Mouse (Mus musculus) intestine, embryonic 15.5 days (tissue): ENCODE data around the gene Unc13b. TPM values are rescaled to one million over a fixed set of nuclear protein-coding genes. Genes with fewer than 3 reads are reported as not detected.

Experiments
- ATAC-seq: fragments of 200-750 bp; cut with Nextera tagmentation; 2 replicates; pipeline ENCODE4 v1.8.0; 2017; ENCODE audit warnings: moderate TSS enrichment, moderate library complexity
- H3K27ac ChIP-seq: fragments of 300-500 bp; sonication (generic); 2 replicates; pipeline ENCODE4 v1.5.1; 2015; ENCODE audit warnings: mild to moderate bottlenecking, inconsistent platforms
- H3K27me3 ChIP-seq: fragments of 300-500 bp; sonication (generic); replicated peaks from 2 replicates; pipeline ENCODE4 v1.6.1; 2015; ENCODE audit warnings: inconsistent platforms
- H3K36me3 ChIP-seq: fragments of 300-500 bp; sonication (generic); 2 replicates; pipeline ENCODE4 v1.6.1; 2015; ENCODE audit warnings: inconsistent platforms
- H3K4me1 ChIP-seq: fragments of 300-500 bp; sonication (generic); replicated peaks from 2 replicates; pipeline ENCODE4 v1.6.1; 2015; ENCODE audit warnings: inconsistent platforms
- H3K4me2 ChIP-seq: fragments of 300-500 bp; sonication (generic); replicated peaks from 2 replicates; pipeline ENCODE4 v1.6.1; 2015; ENCODE audit warnings: mild to moderate bottlenecking, inconsistent platforms
- H3K4me3 ChIP-seq: fragments of 300-500 bp; sonication (generic); replicated peaks from 2 replicates; pipeline ENCODE4 v1.5.1; 2015; ENCODE audit warnings: inconsistent platforms
- H3K9ac ChIP-seq: fragments of 300-500 bp; sonication (generic); 2 replicates; pipeline ENCODE4 v1.6.1; 2015; ENCODE audit warnings: inconsistent platforms
- H3K9me3 ChIP-seq: fragments of 300-500 bp; sonication (generic); 2 replicates; pipeline ENCODE4 v1.6.1; 2016; ENCODE audit warnings: inconsistent platforms
- WGBS: fragments of 180-500 bp; shearing (Covaris S2); methylation state at CpG from one replicate; pipeline ENCODE4 v1.1.7; 2015; 5-methylcytosine and 5-hydroxymethylcytosine counted together
- polyA plus RNA-seq: library from polyadenylated mRNA; unstranded; fragments of >200 nt; fragmentation: Nextera tagmentation; extraction: Ambion mirVana; gene quantifications from 2 replicates; pipeline ENCODE4 v1.2.1, GENCODE M21; 2015

Gene Unc13b
- polyA plus RNA-seq, 1 experiment from 2014 or later = 6.0 TPM

DNA sequence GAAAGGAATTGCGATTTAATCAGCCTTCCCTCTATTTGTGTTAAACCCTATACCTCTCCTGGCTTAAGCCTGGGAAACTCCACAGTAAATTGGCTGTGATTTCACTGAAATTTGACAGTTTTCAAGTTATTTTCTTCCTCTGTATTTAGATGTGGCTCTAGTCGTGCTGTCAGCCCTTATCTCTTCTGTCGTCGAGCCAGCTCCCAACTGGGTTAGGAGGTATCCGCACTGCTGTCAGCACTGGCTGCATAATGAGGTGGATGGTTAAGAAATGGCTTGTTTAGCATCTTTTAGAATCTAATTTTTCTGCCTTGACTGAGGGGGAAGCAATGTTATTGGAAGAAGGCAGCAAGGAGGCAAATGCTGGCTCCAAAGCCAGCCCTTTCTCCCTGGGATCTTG lies 148.2 kb downstream of the Unc13b start:
- Histone ChIP-seq H3K4me2 (no peak overlapping the region), H3K27me3 (no peaks in the 10 kb centered on the region), H3K4me3 (no peak overlapping the region), H3K27ac (no peak overlapping the region), H3K9me3 (no peaks in the 10 kb centered on the region), H3K4me1 (0 out of 2 replicates have a peak, but pooled peaks cover 3% of the 10 kb centered on the region), H3K36me3 (no peaks in the 10 kb centered on the region), H3K9ac (no peak overlapping the region)
- 72% methylated on average over 5 of the region's 5 CpGs for WGBS
- ATAC-seq = no peak

DNA sequence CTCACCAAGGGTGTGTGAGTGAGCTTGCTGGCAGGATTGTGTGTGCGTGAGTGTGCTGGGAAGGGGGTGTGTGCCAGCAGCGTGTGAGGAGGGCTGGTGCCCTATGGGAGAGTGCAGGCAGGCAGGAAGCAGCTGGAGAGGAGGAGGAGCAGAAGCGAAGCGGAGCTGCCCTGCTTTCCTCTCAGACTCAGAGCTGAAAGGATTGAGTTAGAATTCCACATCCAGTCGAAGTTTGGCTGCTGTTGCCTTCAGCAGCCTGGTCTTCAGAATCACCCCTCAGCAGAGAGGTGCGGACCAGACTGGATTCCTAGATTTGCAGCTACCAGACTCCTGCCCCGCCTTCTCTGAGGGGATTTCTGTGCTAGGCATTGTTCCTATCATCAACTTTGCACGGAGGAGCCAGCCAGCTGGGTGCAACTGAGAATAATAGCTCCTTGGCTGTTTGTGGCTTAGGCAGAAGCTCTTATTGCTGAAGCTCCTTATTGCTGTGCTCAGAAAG lies 150.4 kb downstream of the Unc13b start:
- H3K27ac ChIP-seq = no peak overlapping the region
- H3K4me2 ChIP-seq = peak overlapping the region; percentile 50
- ATAC-seq = peak; percentile 47; the same call in 1 of the 2 replicates
- no peaks in the 10 kb centered on the region for H3K27me3 ChIP-seq
- no peaks in the 10 kb centered on the region for H3K9me3 ChIP-seq
- H3K4me3 ChIP-seq = peak overlapping the region; percentile 9
- 0 out of 2 replicates have a peak, but pooled peaks cover 3% of the 10 kb centered on the region for H3K4me1 ChIP-seq
- WGBS = 12% methylated on average over 8 of the region's 8 CpGs
- H3K9ac ChIP-seq = peak overlapping the region; percentile 39
- no peaks in the 10 kb centered on the region for H3K36me3 ChIP-seq

DNA sequence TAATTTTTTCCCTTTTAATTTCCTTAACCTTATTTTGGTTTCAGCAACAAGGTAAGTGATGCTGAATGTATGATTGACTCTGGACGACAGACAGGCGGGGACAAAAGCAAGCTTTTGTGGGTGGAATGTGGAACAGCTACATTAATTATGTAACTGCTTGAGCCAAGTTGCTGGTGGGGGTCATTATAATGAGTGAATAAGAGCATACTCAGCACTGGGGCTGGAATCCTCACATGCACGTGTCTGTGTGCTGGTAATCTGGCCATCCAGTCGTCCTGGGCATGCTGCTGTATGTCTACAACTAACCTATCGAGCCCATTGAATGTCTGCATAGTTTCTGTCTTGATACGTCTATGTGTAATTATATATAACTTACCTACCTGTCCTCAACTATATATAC lies 150.9 kb downstream of the Unc13b start:
- no peak overlapping the region for H3K27ac ChIP-seq
- H3K36me3 ChIP-seq = no peaks in the 10 kb centered on the region
- 50% methylated on average over 6 of the region's 6 CpGs for WGBS
- no peaks in the 10 kb centered on the region for H3K27me3 ChIP-seq
- H3K9ac ChIP-seq = no peak overlapping the region
- H3K9me3 ChIP-seq = no peaks in the 10 kb centered on the region
- no peak overlapping the region for H3K4me3 ChIP-seq
- no peak for ATAC-seq
- H3K4me2 ChIP-seq = peak overlapping the region; percentile 50; the same call in 1 of the 2 replicates
- 0 out of 2 replicates have a peak, but pooled peaks cover 3% of the 10 kb centered on the region for H3K4me1 ChIP-seq

DNA sequence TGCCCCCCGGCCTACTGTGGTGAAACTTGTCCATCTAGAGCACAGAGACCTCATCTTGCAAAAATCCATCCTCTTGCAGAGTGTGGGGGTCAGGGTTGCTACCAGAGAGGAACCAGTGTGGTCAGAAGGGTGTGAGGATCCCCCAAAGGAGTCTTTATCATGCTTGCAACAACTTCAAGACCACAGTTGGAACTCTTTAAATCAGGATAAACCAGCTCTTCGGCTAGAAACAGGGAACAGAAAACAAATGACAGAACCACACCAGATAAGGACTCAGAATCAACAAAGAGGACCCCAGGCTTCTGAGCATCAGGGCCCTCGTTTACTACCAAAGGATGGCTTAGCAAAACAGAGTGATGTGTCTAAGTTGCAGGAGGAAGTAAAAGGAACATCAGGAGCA lies 157.7 kb downstream of the Unc13b start:
- Histone ChIP-seq H3K36me3 (no peaks in the 10 kb centered on the region), H3K9me3 (no peaks in the 10 kb centered on the region), H3K4me3 (no peak overlapping the region), H3K9ac (no peak overlapping the region), H3K4me1 (no peaks in the 10 kb centered on the region), H3K27me3 (no peaks in the 10 kb centered on the region), H3K4me2 (no peak overlapping the region), H3K27ac (no peak overlapping the region)
- 52% methylated on average over 3 of the region's 3 CpGs for WGBS
- ATAC-seq = no peak

DNA sequence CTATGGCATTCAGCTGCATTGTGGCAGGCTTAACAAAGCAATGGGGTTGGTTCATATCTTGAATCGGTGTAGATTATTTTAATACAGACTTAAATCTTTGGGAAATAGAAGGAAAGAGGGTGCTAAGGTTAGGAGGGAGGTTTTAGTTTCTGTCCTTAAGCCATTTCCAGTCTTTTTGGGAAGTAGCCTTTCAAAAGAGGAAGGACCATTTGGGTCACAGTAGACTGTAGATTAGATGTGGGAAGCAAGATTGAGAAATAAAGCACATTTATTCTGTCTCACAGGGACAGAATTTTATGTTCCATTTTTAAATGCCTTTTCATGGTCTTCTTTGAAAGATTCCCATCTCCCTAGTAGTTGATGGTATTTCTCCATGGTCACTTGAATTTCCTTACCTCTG lies 159.2 kb downstream of the Unc13b start:
- ATAC-seq = no peak
- Histone ChIP-seq H3K4me3 (no peak overlapping the region), H3K4me1 (no peaks in the 10 kb centered on the region), H3K27me3 (no peaks in the 10 kb centered on the region), H3K9ac (no peak overlapping the region), H3K27ac (no peak overlapping the region), H3K4me2 (no peak overlapping the region), H3K36me3 (no peaks in the 10 kb centered on the region), H3K9me3 (no peaks in the 10 kb centered on the region)
- WGBS = 90% methylated on average over 1 of the region's 1 CpGs

DNA sequence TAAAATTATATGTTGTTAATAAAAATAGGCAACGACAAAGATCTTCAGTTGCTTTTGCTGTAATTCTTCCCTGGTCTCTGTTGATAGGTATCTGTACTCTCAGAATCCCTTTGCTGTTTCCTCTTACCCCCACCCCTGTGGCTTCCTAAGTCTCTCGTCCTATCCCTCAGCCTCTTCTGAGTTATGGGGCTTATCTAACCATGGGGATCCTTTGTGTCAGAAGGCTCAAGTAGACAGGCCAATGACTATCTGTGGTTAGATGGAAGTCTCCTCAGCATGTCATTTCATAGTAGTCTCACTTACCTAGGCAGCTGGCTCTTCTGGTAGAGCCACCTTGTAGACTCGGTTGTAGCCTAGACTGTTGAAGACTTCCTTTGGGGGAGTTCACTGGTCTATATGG lies 173.1 kb downstream of the Unc13b start:
- Histone ChIP-seq H3K9ac (no peak overlapping the region), H3K9me3 (no peaks in the 10 kb centered on the region), H3K4me3 (no peak overlapping the region), H3K4me2 (no peak overlapping the region), H3K4me1 (no peaks in the 10 kb centered on the region), H3K36me3 (no peaks in the 10 kb centered on the region), H3K27me3 (no peaks in the 10 kb centered on the region), H3K27ac (no peak overlapping the region)
- no peak for ATAC-seq
- WGBS = 94% methylated on average over 3 of the region's 3 CpGs

DNA sequence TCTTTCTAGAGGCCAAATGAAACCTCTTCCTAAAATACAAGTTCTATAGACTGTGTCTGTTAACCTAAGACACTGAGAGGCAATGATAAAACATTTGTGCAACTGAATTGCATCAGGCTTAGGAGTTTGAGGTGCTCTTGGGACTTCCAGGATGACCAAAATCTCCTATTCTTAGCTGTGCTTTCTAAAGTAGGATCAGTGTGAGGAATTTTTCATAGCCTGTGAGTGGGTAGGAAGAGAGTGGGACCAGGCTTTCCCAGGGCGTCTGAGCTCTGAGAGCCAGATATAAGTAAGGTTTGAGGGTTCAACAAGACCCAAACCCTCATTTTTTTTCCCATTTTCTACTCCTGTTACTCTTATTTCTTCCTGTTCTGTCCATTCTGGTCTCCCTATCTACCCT lies 174.2 kb downstream of the Unc13b start:
- H3K4me1 ChIP-seq = no peaks in the 10 kb centered on the region
- H3K4me3 ChIP-seq = no peak overlapping the region
- H3K27ac ChIP-seq = no peak overlapping the region
- no peak overlapping the region for H3K9ac ChIP-seq
- no peaks in the 10 kb centered on the region for H3K27me3 ChIP-seq
- no peak for ATAC-seq
- H3K36me3 ChIP-seq = no peaks in the 10 kb centered on the region
- H3K4me2 ChIP-seq = no peak overlapping the region
- 92% methylated on average over 1 of the region's 1 CpGs for WGBS
- no peaks in the 10 kb centered on the region for H3K9me3 ChIP-seq

DNA sequence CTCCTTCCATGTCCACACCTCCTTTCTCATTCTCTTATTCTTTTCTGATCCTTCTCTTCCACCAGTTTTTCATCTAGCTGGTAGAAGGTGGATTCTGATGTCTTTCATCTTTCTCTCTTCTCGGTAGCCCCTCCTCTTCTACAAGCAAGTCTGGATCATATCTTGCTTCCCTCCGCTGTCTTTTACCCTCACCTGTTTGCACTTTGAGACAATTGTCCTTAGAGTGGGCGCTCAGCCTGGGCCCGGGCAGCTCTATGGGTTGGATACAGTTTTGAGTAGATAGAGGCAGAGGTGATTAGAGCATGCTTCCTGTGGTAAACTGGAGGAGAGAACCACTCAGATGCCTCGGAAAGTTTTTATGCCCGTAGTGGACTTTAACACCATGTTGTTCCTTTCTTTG lies 174.7 kb downstream of the Unc13b start:
- Histone ChIP-seq H3K4me2 (no peak overlapping the region), H3K9ac (no peak overlapping the region), H3K9me3 (no peaks in the 10 kb centered on the region), H3K4me3 (no peak overlapping the region), H3K4me1 (no peaks in the 10 kb centered on the region), H3K27ac (no peak overlapping the region), H3K36me3 (no peaks in the 10 kb centered on the region), H3K27me3 (no peaks in the 10 kb centered on the region)
- no peak for ATAC-seq
- WGBS = 84% methylated on average over 6 of the region's 6 CpGs

DNA sequence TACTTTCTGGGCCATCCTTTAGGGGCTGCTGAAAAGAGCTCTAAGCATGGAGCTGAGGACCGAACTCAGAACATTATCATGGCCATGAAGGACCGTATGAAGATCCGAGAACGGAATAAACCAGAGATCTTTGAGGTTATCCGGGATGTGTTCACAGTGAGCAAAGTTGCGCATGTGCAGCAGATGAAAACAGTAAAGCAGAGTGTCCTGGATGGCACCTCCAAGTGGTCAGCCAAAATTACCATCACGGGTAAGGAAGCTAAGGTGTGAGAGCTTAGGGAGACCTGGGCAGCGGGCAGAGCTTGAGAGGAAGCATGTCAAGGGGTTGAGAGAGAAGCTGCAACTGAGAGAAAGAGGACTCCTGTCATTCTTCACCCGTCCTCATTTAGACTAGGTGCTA lies 178.1 kb downstream of the Unc13b start:
- 91% methylated on average over 9 of the region's 9 CpGs for WGBS
- Histone ChIP-seq H3K36me3 (no peaks in the 10 kb centered on the region), H3K4me1 (no peaks in the 10 kb centered on the region), H3K4me3 (no peak overlapping the region), H3K9me3 (no peaks in the 10 kb centered on the region), H3K27ac (no peak overlapping the region), H3K27me3 (no peaks in the 10 kb centered on the region), H3K4me2 (no peak overlapping the region), H3K9ac (no peak overlapping the region)
- no peak for ATAC-seq

DNA sequence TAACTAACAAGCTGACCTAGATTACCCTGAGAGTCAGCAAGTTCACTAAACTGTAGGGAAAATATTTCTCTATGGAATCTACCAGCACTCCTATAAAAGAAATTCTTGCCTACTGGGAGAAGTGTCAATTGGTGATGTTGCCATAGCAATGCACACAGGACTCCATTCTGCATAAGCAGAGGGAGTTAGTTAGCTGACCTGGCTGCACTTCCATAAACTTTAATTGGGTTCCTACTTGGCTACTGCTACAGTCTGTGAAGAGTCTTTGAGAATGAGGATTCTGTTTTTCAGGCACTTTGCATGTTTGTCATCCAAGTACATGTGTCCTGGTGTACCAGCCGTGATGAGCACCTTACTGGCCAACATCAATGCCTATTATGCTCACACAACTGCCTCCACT lies 182.0 kb downstream of the Unc13b start:
- no peaks in the 10 kb centered on the region for H3K4me1 ChIP-seq
- no peak overlapping the region for H3K4me3 ChIP-seq
- H3K36me3 ChIP-seq = no peaks in the 10 kb centered on the region; the same call in 1 of the 2 replicates
- H3K9ac ChIP-seq = no peak overlapping the region
- H3K27me3 ChIP-seq = no peaks in the 10 kb centered on the region
- WGBS = 88% methylated on average over 1 of the region's 1 CpGs
- no peak overlapping the region for H3K27ac ChIP-seq
- no peak for ATAC-seq
- H3K9me3 ChIP-seq = no peaks in the 10 kb centered on the region
- no peak overlapping the region for H3K4me2 ChIP-seq

DNA sequence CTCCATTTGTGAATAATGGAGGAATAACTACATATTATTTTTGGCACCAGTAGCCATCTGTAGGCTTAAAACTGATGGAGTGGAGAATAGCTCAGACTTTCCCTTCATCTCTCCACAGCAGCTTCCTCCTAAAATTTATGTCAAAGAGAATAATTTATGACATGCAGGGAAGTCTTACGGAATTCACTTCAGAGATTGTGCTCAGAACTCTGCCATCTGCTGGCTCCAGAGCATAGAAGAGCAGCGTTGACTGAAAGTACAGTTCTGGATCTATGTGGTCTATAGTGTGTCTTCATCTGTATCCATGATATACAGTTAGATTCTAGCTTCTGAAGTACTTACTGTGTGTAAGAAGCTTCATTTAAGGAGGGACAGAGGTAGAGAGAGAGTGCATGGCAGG lies 185.3 kb downstream of the Unc13b start:
- Histone ChIP-seq H3K36me3 (no peaks in the 10 kb centered on the region; the same call in 1 of the 2 replicates), H3K4me3 (no peak overlapping the region), H3K9ac (no peak overlapping the region), H3K27me3 (no peaks in the 10 kb centered on the region), H3K9me3 (no peaks in the 10 kb centered on the region), H3K27ac (no peak overlapping the region), H3K4me1 (no peaks in the 10 kb centered on the region), H3K4me2 (no peak overlapping the region)
- WGBS = 36% methylated on average over 2 of the region's 2 CpGs
- no peak for ATAC-seq

DNA sequence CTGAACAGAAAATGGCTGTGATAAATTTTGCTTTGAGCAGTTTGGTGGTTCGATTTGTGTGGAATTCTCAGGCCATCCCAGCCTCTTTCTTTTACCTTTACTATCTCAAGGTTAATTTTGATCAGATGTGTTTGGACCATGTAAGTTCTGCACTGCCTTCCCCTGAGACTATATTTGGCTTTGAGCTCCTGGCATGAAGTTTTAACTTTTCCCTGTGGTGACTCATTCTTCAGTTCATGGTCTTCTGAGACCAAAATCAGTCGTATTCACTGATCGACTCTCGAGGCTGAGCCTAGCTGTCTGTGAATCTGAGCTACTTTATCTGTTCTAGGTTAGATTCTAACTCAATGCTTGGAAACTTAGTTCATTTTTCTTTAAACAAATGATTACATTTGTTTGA lies 187.0 kb downstream of the Unc13b start:
- no peak overlapping the region for H3K4me2 ChIP-seq
- H3K27me3 ChIP-seq = no peaks in the 10 kb centered on the region
- no peak overlapping the region for H3K9ac ChIP-seq
- ATAC-seq = no peak
- no peaks in the 10 kb centered on the region for H3K9me3 ChIP-seq
- H3K27ac ChIP-seq = no peak overlapping the region
- H3K4me3 ChIP-seq = no peak overlapping the region
- 87% methylated on average over 4 of the region's 4 CpGs for WGBS
- H3K4me1 ChIP-seq = no peaks in the 10 kb centered on the region
- H3K36me3 ChIP-seq = no peaks in the 10 kb centered on the region; the same call in 1 of the 2 replicates

DNA sequence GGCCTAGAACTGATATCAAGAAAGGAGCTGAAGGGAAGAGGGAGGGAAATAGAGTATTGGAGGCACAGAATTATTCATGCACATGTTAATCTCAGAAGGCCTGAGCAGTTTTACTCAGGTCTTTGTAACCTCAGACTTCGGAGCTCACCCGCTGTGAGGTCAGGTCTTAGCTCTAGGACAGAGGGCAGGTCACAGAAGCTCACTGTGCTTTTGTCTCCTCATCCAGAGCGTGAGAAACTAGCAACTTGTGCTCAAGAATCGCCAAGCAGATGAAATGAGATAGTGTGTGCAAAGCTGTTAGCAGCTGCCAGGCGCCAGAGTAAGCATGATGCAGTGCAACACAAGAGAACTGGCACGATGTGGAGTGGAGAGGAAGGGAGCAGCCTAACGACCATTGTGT lies 189.3 kb downstream of the Unc13b start:
- Histone ChIP-seq H3K9ac (no peak overlapping the region), H3K36me3 (no peaks in the 10 kb centered on the region; the same call in 1 of the 2 replicates), H3K4me2 (no peak overlapping the region), H3K27ac (no peak overlapping the region), H3K4me3 (no peak overlapping the region), H3K4me1 (no peaks in the 10 kb centered on the region), H3K9me3 (no peaks in the 10 kb centered on the region), H3K27me3 (no peaks in the 10 kb centered on the region)
- no peak for ATAC-seq
- WGBS = 76% methylated on average over 7 of the region's 7 CpGs
